Mouse (Mus musculus) kidney, postnatal 4 days (tissue): ENCODE results near the gene Dhx58.
"Not testable (repeated sequence)": the region's sequence is repeated elsewhere in the genome, so short reads cannot be mapped to it uniquely, and the experiment has no call there.

Source experiments
- DNase-seq, 2 experiments: peaks; one replicate each; pipeline ENCODE4 v3.0.0; 2021; ENCODE audit warnings: mixed read lengths in 2 of 2

Dhx58 gene

GRCm38 (mm10) chr11:100700710-100701109 lies 3.4 kb downstream of the Dhx58 start:
- no peak for DNase-seq

GRCm38 (mm10) chr11:100697921-100698320 lies 6.2 kb downstream of the Dhx58 start:
- DNase-seq: no peak

- DNase-seq: peak; percentile 88 to 89
These were observed 9.1 kb downstream of the Dhx58 start for GRCm38 (mm10) chr11:100694926-100695325.

- no peak for DNase-seq
These were observed 10.9 kb downstream of the Dhx58 start for GRCm38 (mm10) chr11:100693154-100693553.

GRCm38 (mm10) chr11:100692164-100692616 lies 11.9 kb downstream of the Dhx58 start, which contains the start of gene Zfp385c:
Gene Zfp385c, minus strand, starts transcription at chr11:100692455.
- peak in 1 of 2 experiments; percentile 54 for DNase-seq

- no peak for DNase-seq
These were observed 13.7 kb downstream of the Dhx58 start for GRCm38 (mm10) chr11:100690389-100690788.

- DNase-seq: no peak
These were observed 15.6 kb downstream of the Dhx58 start for GRCm38 (mm10) chr11:100688443-100688842.

GRCm38 (mm10) chr11:100687265-100687664 lies 16.8 kb downstream of the Dhx58 start:
- DNase-seq: no peak

GRCm38 (mm10) chr11:100685371-100685770 lies 18.7 kb downstream of the Dhx58 start:
- no peak for DNase-seq

- no peak for DNase-seq
These were observed 20.0 kb downstream of the Dhx58 start for GRCm38 (mm10) chr11:100684084-100684483.

- no peak for DNase-seq
These were observed 21.5 kb downstream of the Dhx58 start for GRCm38 (mm10) chr11:100682526-100682925.

GRCm38 (mm10) chr11:100681826-100682225 lies 22.2 kb downstream of the Dhx58 start:
- DNase-seq: no peak

- DNase-seq: no peak
These were observed 26.3 kb downstream of the Dhx58 start for GRCm38 (mm10) chr11:100677810-100678209.

GRCm38 (mm10) chr11:100673169-100673568 lies 30.9 kb downstream of the Dhx58 start:
- peak; percentile 64 to 73 for DNase-seq

- DNase-seq: no peak
These were observed 32.1 kb downstream of the Dhx58 start for GRCm38 (mm10) chr11:100671956-100672355.

GRCm38 (mm10) chr11:100671049-100671448 lies 33.0 kb downstream of the Dhx58 start:
- DNase-seq: no peak

GRCm38 (mm10) chr11:100659806-100660205 lies 44.3 kb downstream of the Dhx58 start:
- DNase-seq: peak in 1 of 2 experiments; percentile 14

GRCm38 (mm10) chr11:100656458-100656857 lies 47.6 kb downstream of the Dhx58 start:
- DNase-seq: peak; percentile 43 to 61

GRCm38 (mm10) chr11:100655589-100655988 lies 48.5 kb downstream of the Dhx58 start:
- DNase-seq: not testable (repeated sequence)

GRCm38 (mm10) chr11:100651748-100652147 lies 52.3 kb downstream of the Dhx58 start:
- no peak for DNase-seq

- no peak for DNase-seq
These were observed 52.9 kb downstream of the Dhx58 start for GRCm38 (mm10) chr11:100651205-100651604.

- DNase-seq: no peak
These were observed 55.7 kb downstream of the Dhx58 start for GRCm38 (mm10) chr11:100648405-100648804.

GRCm38 (mm10) chr11:100646265-100646664 lies 57.8 kb downstream of the Dhx58 start:
- DNase-seq: peak; percentile 81 to 83
